Mouse (Mus musculus) heart, embryonic 14.5 days (tissue): Measurements from ENCODE around the gene Gdf2. TPM values are rescaled to one million over a fixed set of nuclear protein-coding genes. Genes with fewer than 3 reads are reported as not detected.

Experiments used
- ATAC-seq: fragments of 200-750 bp; cut with Nextera tagmentation; 2 replicates; pipeline ENCODE4 v1.8.0; 2017; ENCODE audit warnings: low read depth, moderate TSS enrichment; ENCODE audit not compliant: insufficient number of reproducible peaks, insufficient read depth, low FRiP score
- H3K27ac ChIP-seq, 2 experiments: fragments of 200-500 bp in 1 of 2; fragments of 300-500 bp in 1 of 2; sonication (generic) in 1 of 2; replicated peaks in 1 of 2; 2 replicates each; pipeline ENCODE4 v1.5.1; 2012 to 2014; ENCODE audit warnings: low read depth in 2 of 2, low read length in 2 of 2, control low read depth in 1 of 2, mild to moderate bottlenecking in 1 of 2, mixed read lengths in 1 of 2; ENCODE audit not compliant: control insufficient read depth in 1 of 2, insufficient read depth in 1 of 2
- H3K27me3 ChIP-seq: fragments of 300-500 bp; sonication (generic); 2 replicates; pipeline ENCODE4 v1.6.1; 2014; ENCODE audit warnings: mild to moderate bottlenecking, low read length, control low read depth; ENCODE audit not compliant: control insufficient read depth, insufficient read depth
- H3K36me3 ChIP-seq: fragments of 300-500 bp; sonication (generic); 2 replicates; pipeline ENCODE4 v1.6.1; 2014; ENCODE audit warnings: mild to moderate bottlenecking, control low read depth, low read length, mixed read lengths; ENCODE audit not compliant: control insufficient read depth, insufficient read depth
- H3K4me1 ChIP-seq, 2 experiments: fragments of 200-500 bp in 1 of 2; fragments of 300-500 bp in 1 of 2; sonication (generic) in 1 of 2; 2 replicates each; pipeline ENCODE4 v1.6.1; 2012 to 2014; ENCODE audit warnings: low read length in 2 of 2, control low read depth in 1 of 2, mixed read lengths in 1 of 2; ENCODE audit not compliant: control insufficient read depth in 2 of 2, insufficient read depth in 2 of 2
- H3K4me2 ChIP-seq: fragments of 300-500 bp; sonication (generic); 2 replicates; pipeline ENCODE4 v1.6.1; 2014; ENCODE audit warnings: mild to moderate bottlenecking, low read length
- H3K4me3 ChIP-seq, 2 experiments: fragments of 200-500 bp in 1 of 2; fragments of 300-500 bp in 1 of 2; sonication (generic) in 1 of 2; 2 replicates each; pipeline ENCODE4 v1.5.1; 2012 to 2014; ENCODE audit warnings: low read length in 2 of 2, mild to moderate bottlenecking in 2 of 2, control low read depth in 1 of 2, low read depth in 1 of 2, moderate library complexity in 1 of 2; ENCODE audit not compliant: control insufficient read depth in 1 of 2, insufficient read depth in 1 of 2
- H3K9ac ChIP-seq: fragments of 300-500 bp; sonication (generic); 2 replicates; pipeline ENCODE4 v1.6.1; 2014; ENCODE audit warnings: mild to moderate bottlenecking, low read length
- H3K9me3 ChIP-seq: fragments of 300-500 bp; sonication (generic); 2 replicates; pipeline ENCODE4 v1.6.1; 2016; ENCODE audit warnings: low read length, control low read depth; ENCODE audit not compliant: control insufficient read depth
- WGBS: fragments of 180-500 bp; shearing (Covaris S2); extraction: QIAGEN DNeasy Blood & Tissue Kit; methylation state at CpG from one replicate; pipeline ENCODE4 v1.1.7; 2014; 5-methylcytosine and 5-hydroxymethylcytosine counted together
- polyA plus RNA-seq: library from polyadenylated mRNA; unstranded; fragments of >200 nt; fragmentation: Nextera tagmentation; extraction: Ambion mirVana; gene quantifications from 2 replicates; pipeline ENCODE4 v1.2.1, GENCODE M21; 2014

Gene Gdf2
- polyA plus RNA-seq, 1 experiment from 2014 or later: not detected

DNA sequence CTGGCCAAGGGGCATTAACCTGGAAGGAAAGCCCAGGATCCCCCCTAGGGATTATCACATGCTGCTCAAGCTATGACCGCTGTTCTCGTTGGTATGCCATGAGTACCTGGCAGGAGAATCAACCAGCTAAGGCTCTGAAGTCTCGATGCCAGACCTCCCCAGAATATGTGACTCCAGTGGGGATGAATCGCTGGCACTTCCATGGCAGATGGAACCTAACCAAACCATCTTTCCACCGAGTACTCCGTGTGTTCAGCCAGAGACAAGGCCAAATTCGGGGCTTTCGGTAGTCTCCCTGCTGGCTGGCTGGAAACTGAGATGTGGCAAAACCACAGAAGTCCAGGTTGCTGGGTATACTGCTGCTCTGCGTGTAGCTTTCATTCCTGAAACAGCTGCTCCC lies 26.6 kb upstream of the Gdf2 start:
- ATAC-seq: no peak
- WGBS: 82% methylated on average over 9 of the region's 9 CpGs
- no peak overlapping the region for H3K9ac ChIP-seq
- H3K27ac ChIP-seq: no peak overlapping the region
- no peak overlapping the region for H3K4me3 ChIP-seq
- no peak overlapping the region for H3K4me2 ChIP-seq
- H3K27me3 ChIP-seq: 0 out of 2 replicates have a peak, but pooled peaks cover 7% of the 10 kb centered on the region
- H3K36me3 ChIP-seq: no peaks in the 10 kb centered on the region
- no peaks in the 10 kb centered on the region for H3K9me3 ChIP-seq
- no peaks in the 10 kb centered on the region for H3K4me1 ChIP-seq

GRCm38 (mm10) chr14:33920727-33921559 lies 19.9 kb upstream of the Gdf2 start:
- Histone ChIP-seq H3K9ac (no peak overlapping the region), H3K36me3 (no peaks in the 10 kb centered on the region), H3K4me2 (no peak overlapping the region), H3K4me3 (no peak overlapping the region), H3K27ac (no peak overlapping the region), H3K4me1 (peaks cover 0 to 3% of the 10 kb centered on the region in 2 experiments; a peak in 1 of 4 replicates), H3K27me3 (peaks cover 66% of the 10 kb centered on the region), H3K9me3 (no peaks in the 10 kb centered on the region)
- WGBS: 52% methylated on average over 14 of the region's 14 CpGs
- no peak for ATAC-seq

- Histone ChIP-seq H3K9ac (no peak overlapping the region; the same call in 1 of the 2 replicates), H3K27ac (no peak overlapping the region), H3K36me3 (no peaks in the 10 kb centered on the region), H3K27me3 (peaks cover 80% of the 10 kb centered on the region), H3K4me1 (peaks cover 0 to 3% of the 10 kb centered on the region in 2 experiments; a peak in 1 of 4 replicates), H3K4me3 (peak overlapping the region; percentile 42 to 64), H3K9me3 (no peaks in the 10 kb centered on the region), H3K4me2 (peak overlapping the region; percentile 98)
- 18% methylated on average over 8 of the region's 8 CpGs for WGBS
- no peak for ATAC-seq
Observed at GRCm38 (mm10) chr14:33922771-33923167, 18.1 kb upstream of the Gdf2 start.

GRCm38 (mm10) chr14:33923168-33924070 lies 17.4 kb upstream of the Gdf2 start, which contains the start of gene Gdf10:
TSS of gene Gdf10 (plus strand) at chr14:33923587.
- Histone ChIP-seq H3K9me3 (no peaks in the 10 kb centered on the region), H3K27me3 (peaks cover 82% of the 10 kb centered on the region), H3K9ac (peak within 1 kb of the TSS; percentile 69), H3K4me3 (peak within 1 kb of the TSS; percentile 42 to 64), H3K36me3 (no peaks in the 10 kb centered on the region), H3K4me2 (peak within 1 kb of the TSS; percentile 98), H3K27ac (no peak within 1 kb of the TSS), H3K4me1 (peaks cover 0 to 3% of the 10 kb centered on the region in 2 experiments; a peak in 1 of 4 replicates)
- under 1% methylated on average over 74 of the region's 85 CpGs for WGBS
- peak; percentile 66 for ATAC-seq

DNA sequence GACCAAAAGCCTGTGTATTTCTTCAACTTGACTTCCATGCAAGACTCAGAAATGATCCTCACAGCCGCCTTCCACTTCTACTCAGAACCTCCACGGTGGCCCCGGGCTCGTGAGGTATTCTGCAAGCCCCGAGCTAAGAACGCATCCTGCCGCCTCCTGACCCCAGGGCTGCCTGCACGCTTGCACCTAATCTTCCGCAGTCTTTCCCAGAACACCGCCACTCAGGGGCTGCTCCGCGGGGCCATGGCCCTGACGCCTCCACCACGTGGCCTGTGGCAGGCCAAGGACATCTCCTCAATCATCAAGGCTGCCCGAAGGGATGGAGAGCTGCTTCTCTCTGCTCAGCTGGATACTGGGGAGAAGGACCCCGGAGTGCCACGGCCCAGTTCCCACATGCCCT lies 9.0 kb upstream of the Gdf2 start:
- no peak overlapping the region for H3K27ac ChIP-seq
- no peaks in the 10 kb centered on the region for H3K36me3 ChIP-seq
- WGBS: 27% methylated on average over 17 of the region's 17 CpGs
- no peak overlapping the region for H3K9ac ChIP-seq
- no peaks in the 10 kb centered on the region for H3K4me1 ChIP-seq
- no peak overlapping the region for H3K4me3 ChIP-seq
- peaks cover 58% of the 10 kb centered on the region for H3K27me3 ChIP-seq
- no peak for ATAC-seq
- no peaks in the 10 kb centered on the region for H3K9me3 ChIP-seq
- peak overlapping the region; percentile 4; the same call in 1 of the 2 replicates for H3K4me2 ChIP-seq

DNA sequence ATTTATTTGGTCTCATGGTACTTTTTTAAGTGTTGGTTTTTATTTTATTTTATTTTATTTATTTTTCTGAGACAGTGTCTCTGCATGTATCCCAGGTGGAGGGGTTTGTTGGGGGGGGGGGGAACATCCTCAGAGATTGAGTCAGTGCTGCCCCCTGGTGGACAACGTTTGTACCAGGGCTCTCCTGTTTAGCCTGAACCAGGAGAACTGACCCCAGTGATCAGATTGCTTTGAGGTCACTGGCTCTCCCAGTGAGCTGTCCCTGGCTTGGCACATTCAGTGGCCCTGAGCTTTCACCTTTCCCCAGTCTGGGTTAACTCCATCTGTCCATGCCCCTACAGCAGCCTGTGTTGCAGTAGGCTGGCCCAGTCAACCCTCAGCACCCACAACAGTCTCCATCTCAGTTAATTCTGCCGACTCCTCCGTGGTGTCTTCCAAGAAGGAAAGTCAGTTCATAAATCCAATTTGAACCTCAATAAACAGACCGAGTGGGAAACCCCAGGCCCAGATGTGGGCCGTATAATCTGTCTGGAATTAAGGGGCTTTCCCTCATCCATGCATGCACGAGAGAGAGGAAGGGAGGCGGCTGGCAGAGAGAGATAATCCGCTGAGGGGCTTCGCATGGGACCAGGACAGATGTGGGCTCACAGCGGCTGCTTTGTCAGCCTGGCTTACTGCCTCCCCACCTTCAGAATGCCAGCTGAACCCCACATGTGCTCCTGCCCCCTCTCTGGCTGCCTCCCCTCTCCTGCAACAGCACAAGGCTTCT lies 7.7 kb upstream of the Gdf2 start:
- no peak overlapping the region for H3K4me3 ChIP-seq
- H3K4me1 ChIP-seq: no peaks in the 10 kb centered on the region
- no peaks in the 10 kb centered on the region for H3K9me3 ChIP-seq
- no peak overlapping the region for H3K27ac ChIP-seq
- no peak overlapping the region for H3K9ac ChIP-seq
- WGBS: 57% methylated on average over 10 of the region's 10 CpGs
- H3K36me3 ChIP-seq: no peaks in the 10 kb centered on the region
- ATAC-seq: no peak
- H3K4me2 ChIP-seq: no peak overlapping the region
- peaks cover 51% of the 10 kb centered on the region for H3K27me3 ChIP-seq

DNA sequence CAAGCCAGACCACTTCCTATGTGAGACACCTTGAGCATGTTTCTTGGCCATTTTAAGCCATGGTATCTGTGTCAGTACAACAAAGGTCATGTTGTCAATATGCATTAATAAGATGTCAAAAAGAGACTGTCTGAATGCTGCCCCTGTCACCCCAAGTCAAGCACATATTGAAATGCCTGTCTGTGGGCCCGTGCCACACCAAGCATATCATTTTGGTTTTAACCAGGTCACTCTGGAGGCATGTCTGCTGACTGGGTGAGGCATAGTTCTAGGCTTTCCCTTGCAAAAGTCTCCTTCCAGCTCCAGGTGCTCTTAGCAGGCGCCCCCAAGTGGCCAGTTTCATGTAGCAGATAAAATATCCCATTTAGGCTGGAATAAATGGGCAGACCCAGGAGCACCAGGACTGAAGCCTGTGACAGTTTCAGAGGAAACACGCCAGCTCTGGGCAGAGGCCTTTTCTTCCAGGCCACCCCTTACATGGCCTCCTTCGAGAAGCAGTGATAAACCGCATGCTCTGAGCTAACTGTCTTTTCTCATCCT lies 7.0 kb upstream of the Gdf2 start:
- H3K27me3 ChIP-seq: peaks cover 44% of the 10 kb centered on the region
- no peaks in the 10 kb centered on the region for H3K4me1 ChIP-seq
- no peak overlapping the region for H3K4me3 ChIP-seq
- WGBS: 37% methylated on average over 5 of the region's 5 CpGs
- H3K9me3 ChIP-seq: no peaks in the 10 kb centered on the region
- no peak overlapping the region for H3K4me2 ChIP-seq
- no peak overlapping the region for H3K27ac ChIP-seq
- no peaks in the 10 kb centered on the region for H3K36me3 ChIP-seq
- H3K9ac ChIP-seq: no peak overlapping the region
- ATAC-seq: no peak
